In genomic region chr15:96845221-96845620, GRCm38 (mm10) we compare ENCODE assay signal across 24 mouse cellular contexts.
A peak's percentile ranks its signal among the peaks of the same experiment; 100 is the strongest.
DNase-seq lines count a peak whose midpoint lies in the region; ATAC-seq lines count a peak whose summit lies in the region.
"Had no signal": no experiment of that assay in that cellular context is flagged by ENCODE, and none has a peak within 500 bp of the region (broad histone marks: within the 10 kb centered on the region; RNA-seq: fewer than 3 reads in every experiment).

No protein-coding gene starts in this region.

- H3K9ac ChIP-seq in lung, embryonic 15.5 days, result no peak overlapping the region
- H3K9ac ChIP-seq in midbrain, embryonic 13.5 days (replicated peaks), result no peak overlapping the region
- H3K9ac ChIP-seq: forebrain, embryonic 13.5 days; hindbrain, embryonic 12.5 days; limb, embryonic 12.5 days; liver, embryonic 15.5 days; lung, embryonic 14.5 days; neural tube, embryonic 12.5 days had no signal

- no peaks in the 10 kb centered on the region for H3K9me3 ChIP-seq in lung, embryonic 15.5 days
- no peaks in the 10 kb centered on the region for H3K9me3 ChIP-seq in midbrain, embryonic 13.5 days
- H3K9me3 ChIP-seq: forebrain, embryonic 13.5 days; hindbrain, embryonic 12.5 days; liver, embryonic 15.5 days; neural tube, embryonic 12.5 days had no signal

- H3K4me3 ChIP-seq in lung, embryonic 15.5 days, result no peak overlapping the region
- H3K4me3 ChIP-seq in midbrain, embryonic 13.5 days (replicated peaks), result no peak overlapping the region
- H3K4me3 ChIP-seq: forebrain, embryonic 13.5 days; hindbrain, embryonic 12.5 days; limb, embryonic 12.5 days; liver, embryonic 15.5 days; myocyte; neural tube, embryonic 12.5 days had no signal

- 73% methylated on average over 6 of the region's 6 CpGs for WGBS in lung, embryonic 15.5 days
- WGBS in midbrain, embryonic 13.5 days, result 90% methylated on average over 6 of the region's 6 CpGs

- H3K27ac ChIP-seq in lung, embryonic 15.5 days, result 0 out of 2 replicates have a peak overlapping the region, but pooled peaks have one; percentile 29
- no peak overlapping the region for H3K27ac ChIP-seq in midbrain, embryonic 13.5 days
- H3K27ac ChIP-seq: forebrain, embryonic 13.5 days; hindbrain, embryonic 12.5 days; hindbrain, postnatal 0 days; limb, embryonic 12.5 days; liver, embryonic 15.5 days; neural tube, embryonic 12.5 days had no signal

- H3K27me3 ChIP-seq in lung, embryonic 15.5 days, result no peaks in the 10 kb centered on the region
- no peaks in the 10 kb centered on the region for H3K27me3 ChIP-seq in midbrain, embryonic 13.5 days
- H3K27me3 ChIP-seq: forebrain, embryonic 13.5 days; hindbrain, embryonic 12.5 days; limb, embryonic 12.5 days; liver, embryonic 15.5 days; neural tube, embryonic 12.5 days had no signal

- peaks cover 16% of the 10 kb centered on the region for H3K4me1 ChIP-seq in lung, embryonic 15.5 days
- no peaks in the 10 kb centered on the region for H3K4me1 ChIP-seq in midbrain, embryonic 13.5 days (replicated peaks)
- H3K4me1 ChIP-seq: forebrain, embryonic 13.5 days; hindbrain, embryonic 12.5 days; liver, embryonic 15.5 days; neural tube, embryonic 12.5 days had no signal

- intact Hi-C loops in heart, postnatal 36 days (cut with DNase I), result no loop called here
- intact Hi-C loops in gastrocnemius, postnatal 14 days (cut with DNase I; ENCODE audit: low total_unique reads), result no loop called here

- DNase-seq in heart, adult 11 months, result peak; percentile 92
- no peak for DNase-seq in heart, postnatal 36 days
- no peak for DNase-seq in lung, postnatal 36 days
- DNase-seq in gastrocnemius, postnatal 14 days, result peak; percentile 35
- DNase-seq in embryo, embryonic 11 days, result no peak
- DNase-seq: adrenal gland, adult 2 months; adrenal gland, postnatal 36 days; cerebellum, adult 2 months; cerebellum, postnatal 25 days; kidney, postnatal 25 days; lung, embryonic 14.5 days; thymus, adult 18-20 months; thymus, postnatal 25 days had no signal

- no peak overlapping the region for H3K4me2 ChIP-seq in lung, embryonic 15.5 days
- no peak overlapping the region for H3K4me2 ChIP-seq in midbrain, embryonic 13.5 days (replicated peaks)
- H3K4me2 ChIP-seq: forebrain, embryonic 13.5 days; hindbrain, embryonic 12.5 days; limb, embryonic 12.5 days; liver, embryonic 15.5 days; lung, embryonic 14.5 days; midbrain, embryonic 11.5 days; neural tube, embryonic 12.5 days had no signal

- H3K36me3 ChIP-seq in lung, embryonic 15.5 days, result no peaks in the 10 kb centered on the region
- no peaks in the 10 kb centered on the region for H3K36me3 ChIP-seq in midbrain, embryonic 13.5 days
- H3K36me3 ChIP-seq: hindbrain, embryonic 12.5 days; limb, embryonic 12.5 days; liver, embryonic 15.5 days; neural tube, embryonic 12.5 days had no signal

- no peak for ATAC-seq in lung, embryonic 15.5 days (ENCODE audit: borderline replicate concordance, extremely low read depth, low FRiP score, low TSS enrichment)
- no peak for ATAC-seq in midbrain, embryonic 13.5 days
- ATAC-seq: forebrain, embryonic 13.5 days; hindbrain, postnatal 0 days; intestine, embryonic 16.5 days had no signal

Comparison
In these comparisons a context has a peak if more than half of its experiments do, and no peak if none do; other contexts are left out.
1. DNase-seq: peak in heart, adult 11 months (single experiment) and gastrocnemius, postnatal 14 days (single experiment); none in heart, postnatal 36 days (0 of 2), lung, postnatal 36 days (single experiment) and embryo, embryonic 11 days (single experiment).